Mouse (Mus musculus) frontal cortex, adult 2 months (tissue): Measurements from ENCODE around the gene Pex10. TPM values are rescaled to one million over a fixed set of nuclear protein-coding genes. Genes with fewer than 3 reads are reported as not detected.

ENCODE experiments used
- polyA plus RNA-seq: library from polyadenylated mRNA; depleted of rRNA; stranded (reverse); fragments of >200 nt; gene quantifications from 2 replicates; pipeline ENCODE4 v1.2.3, GENCODE M21; 2012; rRNA removed

Gene Pex10
- polyA plus RNA-seq, 1 experiment = 21.1 TPM

Other genes starting within 250 kb of the Pex10 start
- gene Ttc34, start 229.6 kb upstream of the Pex10 start, polyA plus RNA-seq = 2.1 and 2.3 TPM in 2 replicates
- 0.38 and 0.52 TPM in 2 replicates for gene Mmel1, start 197.4 kb upstream of the Pex10 start, polyA plus RNA-seq
- 121 and 126 TPM in 2 replicates for gene Fam213b, start 167.9 kb upstream of the Pex10 start, polyA plus RNA-seq
- gene Tnfrsf14, start 138.5 kb upstream of the Pex10 start, polyA plus RNA-seq = 1.7 and 1.9 TPM in 2 replicates
- 45.3 and 68.8 TPM in 2 replicates for gene Hes5, start 106.1 kb upstream of the Pex10 start, polyA plus RNA-seq
- gene Pank4, start 102.9 kb upstream of the Pex10 start, polyA plus RNA-seq = 73.0 and 76.7 TPM in 2 replicates
- 89.8 and 98.3 TPM in 2 replicates for gene Plch2, start 10.2 kb upstream of the Pex10 start, polyA plus RNA-seq
- gene Rer1, start 19.4 kb downstream of the Pex10 start, polyA plus RNA-seq = 83.4 and 84.4 TPM in 2 replicates
- gene Morn1, start 19.6 kb downstream of the Pex10 start, polyA plus RNA-seq = 18.6 and 22.0 TPM in 2 replicates
- 76.4 and 78.3 TPM in 2 replicates for gene Ski, start 155.6 kb downstream of the Pex10 start, polyA plus RNA-seq
- gene Faap20, start 182.8 kb downstream of the Pex10 start, polyA plus RNA-seq = 41.0 and 42.9 TPM in 2 replicates